Mouse (Mus musculus): ENCODE results near the gene Sema7a.
A peak's percentile ranks its signal among the peaks of the same experiment; 100 is the strongest.

Gene Sema7a

GRCm38 (mm10) chr9:57939431-57940348 is at the start of gene Sema7a:
Sema7a (plus strand) TSS chr9:57940112.
- DNase-seq (ENCODE audit: low spot score), result peak; percentile 70

DNA sequence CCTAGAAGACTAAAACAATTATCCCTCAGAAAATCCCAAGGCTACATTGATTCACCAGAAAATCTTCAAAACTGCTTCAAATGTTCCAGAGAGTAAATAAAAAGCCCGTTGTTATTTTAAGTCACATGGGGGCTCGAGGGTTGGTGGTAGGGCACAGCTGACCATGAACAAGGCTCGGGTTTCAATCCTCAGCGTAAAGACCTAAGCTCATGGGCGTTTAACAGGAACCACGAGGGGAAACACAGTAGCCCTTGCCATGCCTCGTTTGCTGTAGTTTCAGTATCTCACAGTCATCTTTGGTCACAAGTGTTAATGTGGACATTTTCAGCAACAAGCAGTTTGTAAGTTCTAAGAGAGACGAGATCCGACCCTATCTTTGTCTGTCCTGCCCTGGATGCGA is 39.4 kb upstream of the Sema7a start:
- DNase-seq (ENCODE audit: low spot score), result no peak

- DNase-seq (ENCODE audit: low spot score), result no peak
Observed at GRCm38 (mm10) chr9:57901197-57901596, 38.7 kb upstream of the Sema7a start.

DNA sequence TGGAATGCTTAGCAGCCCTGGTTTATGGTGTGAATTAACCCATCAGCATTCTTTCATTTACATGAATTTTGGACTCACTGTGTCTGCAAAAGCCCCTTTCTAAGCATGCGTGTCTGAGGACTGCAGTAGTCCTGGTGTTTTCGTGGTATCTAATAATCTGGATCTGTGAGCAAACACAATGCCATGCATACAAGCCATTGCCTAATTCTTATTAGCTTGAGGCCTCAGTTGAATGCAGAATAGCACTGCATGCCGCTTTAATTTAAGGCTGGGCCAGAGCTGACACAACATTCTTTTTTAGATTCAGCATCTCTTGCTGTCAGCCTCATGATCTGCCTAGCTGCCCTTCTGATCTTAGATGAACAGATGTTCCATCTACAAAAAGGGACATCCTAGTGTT is 38.3 kb upstream of the Sema7a start:
- DNase-seq (ENCODE audit: low spot score), result no peak

DNA sequence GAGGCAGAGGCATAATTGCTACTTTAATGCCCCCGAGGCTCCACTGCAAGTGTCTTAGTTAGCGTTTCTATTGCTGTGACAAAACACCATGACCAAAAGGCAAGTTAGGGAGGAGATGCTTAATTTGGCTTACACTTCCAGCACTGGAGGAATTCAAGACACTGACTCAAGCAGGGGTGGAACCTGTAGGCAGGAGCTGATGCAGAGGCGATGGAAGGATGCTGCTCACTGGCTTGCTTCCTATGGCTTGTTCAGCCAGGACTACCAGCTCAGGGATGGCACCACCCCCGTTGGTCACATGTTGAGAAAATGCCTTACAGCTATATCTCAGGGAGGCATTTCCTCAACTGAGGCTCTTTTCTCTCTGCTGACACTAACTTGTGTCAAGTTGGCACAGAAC is 37.8 kb upstream of the Sema7a start:
- no peak for DNase-seq (ENCODE audit: low spot score)

DNA sequence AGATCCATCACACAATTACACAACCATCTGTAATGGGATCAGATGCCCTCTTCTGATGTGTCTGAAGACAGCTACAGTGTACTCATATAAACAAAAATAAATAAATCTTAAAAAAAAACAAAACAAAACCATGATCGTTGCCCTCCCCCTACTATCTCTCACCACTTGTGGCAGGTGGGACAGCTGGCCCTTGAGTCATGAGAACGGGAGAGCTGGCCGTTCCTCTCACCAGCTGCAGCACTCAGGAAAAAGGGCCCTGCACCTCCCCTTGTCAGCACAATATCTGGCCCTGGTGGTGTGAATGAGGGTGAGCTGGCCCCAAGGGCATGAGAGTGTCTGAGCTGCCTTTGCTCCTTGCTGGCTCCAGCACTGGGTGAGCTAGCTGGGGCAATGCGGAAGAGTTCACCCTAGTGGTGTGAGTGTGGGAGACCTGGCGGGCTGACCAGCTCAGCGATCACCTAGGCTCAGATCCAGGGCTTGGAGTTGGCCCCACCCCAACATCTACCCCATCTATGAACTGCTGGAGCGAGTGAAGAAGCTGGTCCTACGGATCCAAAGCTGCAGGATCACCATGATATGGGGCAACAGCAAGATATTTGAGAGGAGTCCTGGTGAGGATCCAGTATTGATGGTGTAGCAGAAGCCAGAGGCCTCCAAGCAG is 36.2 kb upstream of the Sema7a start:
- DNase-seq (ENCODE audit: low spot score), result no peak

GRCm38 (mm10) chr9:57904250-57904644 is 35.7 kb upstream of the Sema7a start:
- no peak for DNase-seq (ENCODE audit: low spot score)

DNA sequence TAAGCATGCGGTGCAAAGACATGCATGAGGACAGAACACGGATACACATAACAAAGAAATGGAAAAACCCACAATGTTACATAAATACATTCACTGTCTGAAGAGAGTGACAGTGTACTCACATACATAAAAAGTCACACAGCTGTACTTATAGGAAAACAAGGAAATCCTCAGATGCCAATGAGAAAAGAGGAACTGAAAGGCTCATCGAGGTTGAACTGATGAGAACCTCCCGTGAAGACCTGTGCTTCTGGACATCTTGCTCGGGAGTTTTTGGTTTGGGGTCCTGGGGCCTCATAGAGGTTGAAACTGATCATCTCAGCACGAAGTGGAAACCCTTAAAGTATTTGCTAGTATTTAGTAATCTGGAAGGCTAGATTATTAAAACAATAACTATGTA is 32.7 kb upstream of the Sema7a start:
- no peak for DNase-seq (ENCODE audit: low spot score)

DNA sequence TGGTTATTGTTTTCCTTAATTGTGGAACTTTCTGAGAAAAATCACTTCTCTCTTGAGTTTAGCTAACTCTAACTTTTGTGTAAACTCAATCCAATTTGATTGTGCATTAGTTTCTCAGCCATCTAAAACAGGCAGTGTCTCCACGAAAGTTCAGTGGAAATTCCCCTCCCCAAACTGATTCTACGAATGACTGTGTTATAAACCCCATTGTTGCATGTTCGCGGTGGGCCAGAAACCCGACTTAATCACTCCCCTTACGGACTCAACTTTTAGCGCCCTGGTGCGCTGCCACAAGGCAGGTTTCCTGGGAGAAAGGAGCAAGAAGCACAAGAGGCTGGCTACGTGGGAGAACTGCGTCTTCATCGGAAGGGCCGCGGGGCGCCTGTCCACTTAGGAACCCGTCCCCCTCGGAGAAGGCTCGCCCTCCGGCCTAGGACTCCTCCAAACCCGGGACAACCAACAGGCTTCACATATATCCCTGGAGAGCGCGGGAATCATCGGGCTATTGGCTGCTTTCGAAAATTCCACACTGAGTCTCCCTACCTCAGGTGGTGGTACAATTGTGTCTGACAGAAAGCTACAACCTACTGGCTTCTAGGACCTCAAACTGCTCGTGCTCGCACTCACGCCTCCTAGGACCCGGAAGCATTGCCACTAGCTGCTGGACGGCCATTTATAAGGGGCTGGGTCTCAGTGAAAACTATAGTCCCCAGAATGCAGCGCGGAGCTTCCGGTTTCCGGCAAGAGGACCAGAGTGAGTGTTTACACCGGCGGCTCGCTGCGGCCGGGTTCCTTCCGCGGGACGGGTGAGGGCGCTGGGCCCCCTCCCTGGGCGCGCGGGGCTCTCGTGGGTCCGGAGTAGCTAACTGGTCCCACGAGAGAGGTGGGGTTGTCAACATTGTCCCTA is 29.4 kb upstream of the Sema7a start, which contains the start of gene Ubl7:
Gene Ubl7 (plus strand): TSS at position 726 of the 907 bp plus-strand sequence.
- DNase-seq (ENCODE audit: low spot score), result peak; percentile 89

- DNase-seq (ENCODE audit: low spot score), result no peak
Observed at GRCm38 (mm10) chr9:57912571-57912970, 27.3 kb upstream of the Sema7a start.

GRCm38 (mm10) chr9:57921491-57922060 is 18.3 kb upstream of the Sema7a start:
- DNase-seq (ENCODE audit: low spot score), result no peak

DNA sequence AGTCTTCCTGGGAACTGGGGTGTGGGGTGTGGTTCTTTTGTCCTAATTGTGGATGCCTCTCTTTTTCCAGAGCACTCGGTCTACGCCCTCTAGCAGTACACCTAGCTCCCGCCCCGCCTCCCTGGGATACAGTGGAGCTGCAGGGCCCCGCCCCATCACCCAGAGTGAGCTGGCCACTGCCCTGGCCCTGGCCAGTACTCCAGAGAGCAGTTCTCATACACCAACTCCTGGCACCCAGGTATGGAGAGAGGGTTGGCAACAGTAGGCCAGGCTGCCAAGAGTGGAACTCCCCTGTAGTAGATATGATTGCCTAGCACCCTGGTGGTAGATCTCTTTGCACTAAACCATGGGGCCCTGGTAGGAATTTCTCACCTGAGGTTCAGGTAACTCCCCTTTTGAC is 17.5 kb upstream of the Sema7a start:
- DNase-seq (ENCODE audit: low spot score), result no peak

- DNase-seq (ENCODE audit: low spot score), result no peak
Observed at GRCm38 (mm10) chr9:57923046-57923445, 16.9 kb upstream of the Sema7a start.

DNA sequence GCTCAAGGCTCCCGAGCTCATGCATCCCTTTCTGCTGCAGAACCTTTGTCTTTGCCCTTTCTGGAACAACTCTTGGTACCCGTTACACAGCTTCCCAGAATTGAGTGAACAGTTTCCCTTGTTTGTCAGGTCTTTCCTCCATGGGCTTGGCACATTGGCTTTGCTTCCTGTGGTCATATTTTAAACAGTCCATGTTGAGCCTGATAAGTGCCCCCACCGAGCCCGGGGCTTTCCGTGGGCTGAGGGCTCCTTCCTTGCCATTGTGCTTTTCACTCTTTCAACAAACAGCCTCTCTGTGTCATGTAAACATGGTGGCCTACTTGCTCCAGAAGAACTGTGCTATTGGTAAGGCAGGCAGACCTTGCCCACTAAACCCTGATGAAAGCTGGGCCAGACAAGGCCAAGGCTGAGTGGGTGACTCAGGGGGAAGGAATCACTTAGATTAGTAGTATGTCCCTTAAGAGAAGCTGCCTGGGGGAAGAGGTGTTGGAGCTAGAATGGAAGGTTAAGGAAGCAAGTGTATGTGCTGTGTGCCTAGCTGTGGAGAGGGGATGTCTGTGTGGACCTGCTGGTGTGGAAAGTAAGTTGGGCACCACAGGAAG is 8.6 kb upstream of the Sema7a start:
- no peak for DNase-seq (ENCODE audit: low spot score)

DNA sequence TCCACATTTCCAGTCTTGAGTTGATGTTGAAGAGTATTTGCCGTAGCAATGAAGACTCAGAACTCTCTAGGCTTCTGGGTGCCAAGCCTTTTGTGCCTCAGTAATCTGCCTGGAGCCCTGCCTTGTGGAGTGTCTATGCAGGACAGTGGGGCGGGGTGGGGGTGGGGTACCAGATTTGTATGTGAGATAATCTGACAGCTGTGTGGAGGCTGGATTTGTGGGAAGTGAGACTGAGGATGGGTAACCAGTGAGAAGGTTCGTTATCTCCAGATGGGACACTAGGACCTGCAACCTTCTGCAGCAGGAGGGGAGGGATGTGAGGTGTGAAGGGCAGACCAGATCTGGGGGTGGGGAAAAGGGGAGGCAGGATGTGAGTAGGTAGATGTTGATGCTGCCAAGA is 7.7 kb upstream of the Sema7a start:
- DNase-seq (ENCODE audit: low spot score), result no peak

DNA sequence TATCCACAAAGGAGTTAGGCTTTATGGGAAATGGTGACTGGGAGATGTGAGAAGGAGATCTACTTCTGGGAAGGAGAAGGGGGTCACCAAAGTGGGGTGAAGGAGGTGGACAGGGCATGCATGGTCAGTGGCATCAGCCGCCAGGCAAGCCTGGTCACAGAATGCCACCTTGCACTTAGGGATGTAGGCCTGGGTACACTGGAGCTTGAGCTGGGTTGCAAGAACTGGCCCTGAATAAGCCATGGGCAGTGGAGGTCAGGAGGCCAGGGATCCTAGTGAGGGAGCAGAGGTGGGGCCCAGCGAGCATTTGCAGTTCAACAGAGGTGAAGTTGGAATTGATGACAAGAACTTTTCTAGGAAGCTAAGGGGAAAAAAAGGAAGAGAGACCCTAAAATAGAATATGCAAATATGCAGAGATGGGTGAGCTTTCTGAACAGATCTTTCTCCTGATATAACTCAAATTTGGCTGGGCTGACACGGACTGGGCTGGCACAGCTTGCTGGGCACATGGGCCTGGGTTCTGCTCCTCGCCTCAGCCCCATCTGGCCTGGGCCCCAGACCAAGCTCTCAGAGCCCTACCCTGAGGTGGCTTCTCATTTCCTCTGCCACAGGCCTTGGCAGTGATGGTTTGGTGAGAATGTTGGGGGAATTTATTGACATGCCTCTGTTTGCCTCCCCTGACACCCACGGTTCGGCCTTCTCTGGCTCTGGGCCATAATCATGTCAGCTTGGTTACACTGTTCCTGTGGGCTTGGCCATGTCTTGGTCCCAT is 6.9 kb upstream of the Sema7a start:
- no peak for DNase-seq (ENCODE audit: low spot score)

GRCm38 (mm10) chr9:57935683-57936437 is 4.1 kb upstream of the Sema7a start:
- peak; percentile 65 for DNase-seq (ENCODE audit: low spot score)

DNA sequence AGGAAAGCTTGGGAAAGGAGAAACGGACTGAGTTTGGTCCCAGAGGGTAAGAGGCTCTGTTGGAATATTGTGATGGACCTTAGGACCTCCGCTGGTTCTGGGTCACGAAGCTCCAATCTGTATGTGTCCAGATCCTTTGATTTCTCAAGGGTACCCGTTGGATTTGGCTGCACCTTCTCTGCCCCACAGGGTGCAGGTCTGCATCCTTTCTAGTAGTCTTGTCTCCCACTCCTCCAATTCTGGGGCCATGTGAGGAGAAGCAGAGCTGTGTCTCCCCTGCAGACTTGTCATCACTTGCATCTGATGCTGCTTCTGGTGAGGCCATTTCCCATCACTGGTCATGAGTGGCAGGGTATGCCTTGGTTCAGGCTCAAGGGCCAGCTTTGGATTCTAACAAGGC is 2.7 kb upstream of the Sema7a start:
- no peak for DNase-seq (ENCODE audit: low spot score)

DNA sequence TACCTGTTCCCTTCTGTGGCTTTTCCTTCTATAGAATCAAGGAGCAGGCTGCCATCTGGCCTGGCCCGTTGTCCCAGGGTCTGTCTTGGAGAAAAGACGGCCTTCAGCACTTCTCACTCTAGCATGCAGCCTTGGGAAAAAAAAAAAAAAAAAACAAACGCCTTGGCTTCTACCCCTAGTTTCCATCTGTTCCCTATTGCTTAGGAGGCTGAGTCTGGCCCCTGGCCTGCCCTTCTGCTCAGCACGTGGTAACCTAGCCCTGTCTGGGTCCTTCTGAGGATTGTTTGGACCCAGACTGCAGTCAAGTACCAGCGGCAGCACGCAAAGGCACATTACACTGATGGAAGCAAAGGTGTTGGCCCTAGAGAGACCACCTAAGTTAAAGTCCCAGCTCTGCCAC is 2.3 kb upstream of the Sema7a start:
- no peak for DNase-seq (ENCODE audit: low spot score)
